Comparison of ENCODE assay signal across 20 mouse cellular contexts in the genomic region with DNA sequence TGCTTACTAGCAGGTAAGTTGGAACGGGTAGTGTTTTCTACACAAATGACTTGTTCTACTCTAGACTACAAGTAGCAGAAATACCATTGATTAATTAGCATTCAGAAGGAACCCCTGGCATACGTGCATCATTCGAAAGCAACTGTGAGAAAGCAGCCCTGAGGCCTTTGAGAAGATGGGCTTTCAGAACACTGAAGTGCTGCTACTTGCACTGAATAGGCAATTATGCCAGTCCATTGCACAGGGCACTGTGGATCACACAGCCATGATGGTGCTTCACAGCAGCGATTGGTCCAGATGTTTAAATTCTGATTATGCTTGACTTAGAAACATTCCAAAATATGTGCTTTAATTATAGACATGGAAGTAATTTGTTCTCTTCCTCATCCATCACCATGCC.
DNase-seq lines count a peak whose midpoint lies in the region; ATAC-seq lines count a peak whose summit lies in the region.
"Had no signal": no experiment of that assay in that cellular context is flagged by ENCODE, and none has a peak within 500 bp of the region (broad histone marks: within the 10 kb centered on the region; RNA-seq: fewer than 3 reads in every experiment).

No protein-coding gene starts in this region.

- peak; percentile 89 for ATAC-seq in forebrain, embryonic 15.5 days (replicated peaks)
- peak; percentile 87 for ATAC-seq in hindbrain, embryonic 16.5 days
- peak; percentile 74; the same call in 1 of the 2 replicates for ATAC-seq in neural tube, embryonic 15.5 days (ENCODE audit: low FRiP score)
- ATAC-seq in heart, embryonic 12.5 days (ENCODE audit: insufficient number of reproducible peaks, low FRiP score), result no peak
- ATAC-seq: intestine, embryonic 15.5 days had no signal

- peaks cover 25% of the 10 kb centered on the region for H3K4me1 ChIP-seq in forebrain, embryonic 10.5 days
- H3K4me1 ChIP-seq in forebrain, embryonic 15.5 days, result peaks cover 11% of the 10 kb centered on the region; the same call in 1 of the 2 replicates
- no peaks in the 10 kb centered on the region; the same call in 1 of the 2 replicates for H3K4me1 ChIP-seq in hindbrain, embryonic 16.5 days (ENCODE audit: control insufficient read depth, insufficient read depth, low read depth, low read length)
- 0 out of 2 replicates have a peak, but pooled peaks cover 3% of the 10 kb centered on the region for H3K4me1 ChIP-seq in neural tube, embryonic 15.5 days
- no peaks in the 10 kb centered on the region for H3K4me1 ChIP-seq in heart, embryonic 12.5 days (replicated peaks)
- H3K4me1 ChIP-seq: intestine, embryonic 15.5 days; limb, embryonic 12.5 days; megakaryocyte, embryonic 14.5 days had no signal

- no peak overlapping the region for H3K4me3 ChIP-seq in forebrain, embryonic 10.5 days
- no peak overlapping the region for H3K4me3 ChIP-seq in forebrain, embryonic 15.5 days
- no peak overlapping the region for H3K4me3 ChIP-seq in hindbrain, embryonic 16.5 days (ENCODE audit: low read length)
- H3K4me3 ChIP-seq in neural tube, embryonic 15.5 days (replicated peaks), result no peak overlapping the region
- no peak overlapping the region for H3K4me3 ChIP-seq in heart, embryonic 12.5 days
- H3K4me3 ChIP-seq: gastrocnemius, adult 2 months; heart, adult 2 months; intestine, embryonic 15.5 days; limb, embryonic 12.5 days; megakaryocyte, embryonic 14.5 days had no signal

- no peak overlapping the region for H3K4me2 ChIP-seq in forebrain, embryonic 15.5 days (replicated peaks)
- no peak overlapping the region for H3K4me2 ChIP-seq in hindbrain, embryonic 16.5 days (ENCODE audit: low read length)
- H3K4me2 ChIP-seq in neural tube, embryonic 15.5 days, result no peak overlapping the region
- no peak overlapping the region for H3K4me2 ChIP-seq in heart, embryonic 12.5 days
- H3K4me2 ChIP-seq: intestine, embryonic 15.5 days; limb, embryonic 12.5 days had no signal

- no peak overlapping the region for H3K9ac ChIP-seq in forebrain, embryonic 15.5 days (replicated peaks)
- no peak overlapping the region for H3K9ac ChIP-seq in hindbrain, embryonic 16.5 days (ENCODE audit: low read depth, low read length)
- H3K9ac ChIP-seq in neural tube, embryonic 15.5 days (replicated peaks), result no peak overlapping the region
- no peak overlapping the region for H3K9ac ChIP-seq in heart, embryonic 12.5 days
- H3K9ac ChIP-seq: intestine, embryonic 15.5 days; limb, embryonic 12.5 days; liver, embryonic 14.5 days had no signal

- H3K27ac ChIP-seq in forebrain, embryonic 10.5 days, result no peak overlapping the region
- H3K27ac ChIP-seq in forebrain, embryonic 15.5 days (replicated peaks), result no peak overlapping the region
- no peak overlapping the region for H3K27ac ChIP-seq in hindbrain, embryonic 16.5 days (ENCODE audit: low read depth, low read length)
- H3K27ac ChIP-seq in neural tube, embryonic 15.5 days (replicated peaks), result no peak overlapping the region
- no peak overlapping the region for H3K27ac ChIP-seq in heart, embryonic 12.5 days (ENCODE audit: poor library complexity, severe bottlenecking)
- H3K27ac ChIP-seq: gastrocnemius, adult 2 months; heart, adult 2 months; intestine, embryonic 15.5 days; kidney, postnatal 0 days; limb, embryonic 12.5 days; liver, embryonic 14.5 days had no signal

- peak; percentile 48 for DNase-seq in forebrain, embryonic 10.5 days (ENCODE audit: extremely low spot score, low spot score)
- DNase-seq in yolk sac, embryonic 10.5 days (ENCODE audit: low spot score), result no peak
- DNase-seq in heart, adult 11 months, result no peak
- DNase-seq: adrenal gland, adult 2 months; cerebellum, adult 9-11 months; gastrocnemius, adult 2 months; heart, adult 2 months; heart, postnatal 10 days; lung, postnatal 10 days; thymus, postnatal 36 days had no signal

- H3K27me3 ChIP-seq in forebrain, embryonic 10.5 days (ENCODE audit: poor library complexity, severe bottlenecking), result peaks cover 87% of the 10 kb centered on the region
- no peaks in the 10 kb centered on the region for H3K27me3 ChIP-seq in forebrain, embryonic 15.5 days
- no peaks in the 10 kb centered on the region for H3K27me3 ChIP-seq in hindbrain, embryonic 16.5 days (replicated peaks; ENCODE audit: control insufficient read depth, insufficient read depth, low read length)
- no peaks in the 10 kb centered on the region for H3K27me3 ChIP-seq in neural tube, embryonic 15.5 days (replicated peaks)
- no peaks in the 10 kb centered on the region for H3K27me3 ChIP-seq in heart, embryonic 12.5 days (replicated peaks)
- H3K27me3 ChIP-seq: intestine, embryonic 15.5 days; limb, embryonic 12.5 days; megakaryocyte, embryonic 14.5 days had no signal

- peaks cover 2% of the 10 kb centered on the region; the same call in 1 of the 2 replicates for H3K9me3 ChIP-seq in forebrain, embryonic 10.5 days
- no peaks in the 10 kb centered on the region for H3K9me3 ChIP-seq in forebrain, embryonic 15.5 days
- no peaks in the 10 kb centered on the region for H3K9me3 ChIP-seq in hindbrain, embryonic 16.5 days (ENCODE audit: control insufficient read depth, low read length)
- no peaks in the 10 kb centered on the region for H3K9me3 ChIP-seq in neural tube, embryonic 15.5 days (replicated peaks)
- H3K9me3 ChIP-seq in heart, embryonic 12.5 days (replicated peaks), result no peaks in the 10 kb centered on the region
- H3K9me3 ChIP-seq: G1E; intestine, embryonic 15.5 days; limb, embryonic 12.5 days; megakaryocyte, embryonic 14.5 days had no signal

- WGBS in forebrain, embryonic 10.5 days, result 24% methylated on average over 4 of the region's 4 CpGs
- 5% methylated on average over 4 of the region's 4 CpGs for WGBS in forebrain, embryonic 15.5 days
- WGBS in hindbrain, embryonic 16.5 days, result 25% methylated on average over 4 of the region's 4 CpGs
- WGBS in neural tube, embryonic 15.5 days, result 20% methylated on average over 4 of the region's 4 CpGs
- WGBS in heart, embryonic 12.5 days, result 77% methylated on average over 4 of the region's 4 CpGs

- H3K36me3 ChIP-seq in forebrain, embryonic 10.5 days (replicated peaks), result no peaks in the 10 kb centered on the region
- H3K36me3 ChIP-seq in forebrain, embryonic 15.5 days, result no peaks in the 10 kb centered on the region
- H3K36me3 ChIP-seq in hindbrain, embryonic 16.5 days (ENCODE audit: control insufficient read depth, insufficient read depth, low read length), result no peaks in the 10 kb centered on the region
- no peaks in the 10 kb centered on the region for H3K36me3 ChIP-seq in neural tube, embryonic 15.5 days
- H3K36me3 ChIP-seq in heart, embryonic 12.5 days, result no peaks in the 10 kb centered on the region
- H3K36me3 ChIP-seq: G1E; intestine, embryonic 15.5 days; limb, embryonic 12.5 days had no signal
